ENCODE assay signal across 23 mouse cellular contexts in genomic region chr8:64048556-64048955, GRCm38 (mm10).
DNase-seq lines count a peak whose midpoint lies in the region; ATAC-seq and TF ChIP-seq lines count a peak whose summit lies in the region.
"Had no signal": no experiment of that assay in that cellular context is flagged by ENCODE, and none has a peak within 500 bp of the region (broad histone marks: within the 10 kb centered on the region; RNA-seq: fewer than 3 reads in every experiment).

No protein-coding gene starts in this region.

- H3K27ac ChIP-seq in limb, embryonic 13.5 days, result no peak overlapping the region
- no peak overlapping the region for H3K27ac ChIP-seq in limb, embryonic 10.5 days
- H3K27ac ChIP-seq in embryonic facial prominence, embryonic 10.5 days (replicated peaks), result no peak overlapping the region
- H3K27ac ChIP-seq: embryonic facial prominence, embryonic 12.5 days; heart, embryonic 13.5 days; hindbrain, embryonic 14.5 days; liver, embryonic 14.5 days; lung, embryonic 15.5 days had no signal

- no peak overlapping the region for H3K4me3 ChIP-seq in limb, embryonic 13.5 days
- no peak overlapping the region for H3K4me3 ChIP-seq in limb, embryonic 10.5 days
- no peak overlapping the region for H3K4me3 ChIP-seq in embryonic facial prominence, embryonic 10.5 days
- H3K4me3 ChIP-seq: embryonic facial prominence, embryonic 12.5 days; heart, embryonic 13.5 days; lung, embryonic 15.5 days had no signal

- peak; percentile 40; the same call in 1 of the 2 replicates for ATAC-seq in limb, embryonic 13.5 days (ENCODE audit: low FRiP score, low read depth)
- ATAC-seq: intestine, postnatal 0 days had no signal

- no peaks in the 10 kb centered on the region for H3K36me3 ChIP-seq in limb, embryonic 13.5 days
- H3K36me3 ChIP-seq in limb, embryonic 10.5 days, result no peaks in the 10 kb centered on the region
- no peaks in the 10 kb centered on the region for H3K36me3 ChIP-seq in embryonic facial prominence, embryonic 10.5 days (replicated peaks)
- H3K36me3 ChIP-seq: embryonic facial prominence, embryonic 12.5 days; heart, embryonic 13.5 days; lung, embryonic 15.5 days had no signal

- TF ChIP-seq POLR2A in brain, embryonic 14.5 days (IDR thresholded peaks at IDR 0.05; ENCODE audit: borderline replicate concordance, extremely low read depth, insufficient read depth, insufficient read length, poor library complexity, severe bottlenecking), result no peak

- no peak overlapping the region for H3K4me2 ChIP-seq in limb, embryonic 13.5 days (replicated peaks)
- H3K4me2 ChIP-seq: embryonic facial prominence, embryonic 12.5 days; heart, embryonic 13.5 days; hindbrain, embryonic 14.5 days; lung, embryonic 15.5 days had no signal

- H3K27me3 ChIP-seq in limb, embryonic 13.5 days, result no peaks in the 10 kb centered on the region
- H3K27me3 ChIP-seq in limb, embryonic 10.5 days (ENCODE audit: low read depth, poor library complexity, severe bottlenecking), result no peaks in the 10 kb centered on the region
- no peaks in the 10 kb centered on the region for H3K27me3 ChIP-seq in embryonic facial prominence, embryonic 10.5 days (replicated peaks; ENCODE audit: low read depth, poor library complexity, severe bottlenecking)
- H3K27me3 ChIP-seq: embryonic facial prominence, embryonic 12.5 days; heart, embryonic 13.5 days; lung, embryonic 15.5 days had no signal

- no peak for TF ChIP-seq CTCF in brain, embryonic 14.5 days (IDR thresholded peaks at IDR 0.05; ENCODE audit: borderline replicate concordance, extremely low read depth, insufficient read depth, insufficient read length)

- peaks cover 14% of the 10 kb centered on the region for H3K4me1 ChIP-seq in limb, embryonic 13.5 days
- peaks cover 5% of the 10 kb centered on the region; the same call in 1 of the 2 replicates for H3K4me1 ChIP-seq in limb, embryonic 10.5 days
- H3K4me1 ChIP-seq in embryonic facial prominence, embryonic 10.5 days, result no peaks in the 10 kb centered on the region
- H3K4me1 ChIP-seq: embryonic facial prominence, embryonic 12.5 days; heart, embryonic 13.5 days; lung, embryonic 15.5 days had no signal

- H3K9me3 ChIP-seq in limb, embryonic 13.5 days, result no peaks in the 10 kb centered on the region
- no peaks in the 10 kb centered on the region for H3K9me3 ChIP-seq in limb, embryonic 10.5 days (replicated peaks)
- H3K9me3 ChIP-seq in embryonic facial prominence, embryonic 10.5 days, result no peaks in the 10 kb centered on the region
- H3K9me3 ChIP-seq: embryonic facial prominence, embryonic 12.5 days; heart, embryonic 13.5 days; lung, embryonic 15.5 days had no signal

- 53% methylated on average over 3 of the region's 3 CpGs for WGBS in limb, embryonic 13.5 days
- 90% methylated on average over 3 of the region's 3 CpGs for WGBS in limb, embryonic 10.5 days
- WGBS in embryonic facial prominence, embryonic 10.5 days, result 75% methylated on average over 3 of the region's 3 CpGs

- no peak overlapping the region for H3K9ac ChIP-seq in limb, embryonic 13.5 days
- H3K9ac ChIP-seq: embryonic facial prominence, embryonic 12.5 days; heart, embryonic 13.5 days; hindbrain, embryonic 14.5 days; liver, embryonic 14.5 days; lung, embryonic 15.5 days had no signal

- DNase-seq in limb, embryonic 10.5 days (ENCODE audit: low spot score), result no peak
- DNase-seq in brain, adult 2 months (ENCODE audit: low read depth, low spot score), result peak; percentile 21
- peak; percentile 71 for DNase-seq in brain, embryonic 14.5 days (ENCODE audit: low read depth)
- DNase-seq in retina, postnatal 1 day, result peak; percentile 44
- DNase-seq in embryonic facial prominence, embryonic 10.5 days (ENCODE audit: low spot score), result no peak
- DNase-seq: adrenal gland, postnatal 36 days; B cell, adult 2 months; cerebellum, adult 9-10 months; cerebellum, postnatal 36 days; gastrocnemius, postnatal 10 days; heart, postnatal 10 days; kidney, postnatal 25 days; left cerebral cortex, postnatal 4 days; liver; midbrain, embryonic 14.5 days; right cerebral cortex, postnatal 14 days had no signal

Comparison
In these comparisons a context has a peak if more than half of its experiments do, and no peak if none do; other contexts are left out.
1. DNase-seq: peak in brain, adult 2 months (single experiment), brain, embryonic 14.5 days (single experiment) and retina, postnatal 1 day (single experiment); none in limb, embryonic 10.5 days (single experiment) and embryonic facial prominence, embryonic 10.5 days (single experiment).